Mouse (Mus musculus): ENCODE measurements around the gene Ccdc162. TPM values are rescaled to one million over a fixed set of nuclear protein-coding genes. Genes with fewer than 3 reads are reported as not detected.

Ccdc162 gene
- 1.8 TPM for total RNA-seq (2023)

GRCm38 (mm10) chr10:41716029-41716897 lies at the start of gene Ccdc162:
Gene Ccdc162 (minus strand): TSS chr10:41716634.

GRCm38 (mm10) chr10:41518981-41519618 lies 197.3 kb downstream of the Ccdc162 start, which contains the start of gene Cd164:
Gene Cd164 (plus strand): TSS chr10:41519414.

GRCm38 (mm10) chr10:41489708-41490517 lies 226.5 kb downstream of the Ccdc162 start, which contains the start of the genes Smpd2 and Ppil6:
Gene Smpd2 (minus strand): TSS chr10:41490369.
Gene Ppil6 (plus strand): TSS chr10:41490439.

Other genes with a start within 250 kb of the Ccdc162 start
- 191 TPM for gene Mical1, start 240.3 kb downstream of the Ccdc162 start, total RNA-seq (2023)
- 21.0 TPM for gene Smpd2, start 226.3 kb downstream of the Ccdc162 start, total RNA-seq (2023)
- gene Ppil6, start 226.2 kb downstream of the Ccdc162 start, total RNA-seq (2023), result not detected
- gene Cd164, start 197.2 kb downstream of the Ccdc162 start, total RNA-seq (2023), result 296 TPM
- gene Cep57l1, start 93.2 kb upstream of the Ccdc162 start, total RNA-seq (2023), result 10.7 TPM
- 102 TPM for gene Sesn1, start 93.3 kb upstream of the Ccdc162 start, total RNA-seq (2023)